Mouse (Mus musculus): Measurements from ENCODE around the gene Vars2. TPM values are rescaled to one million over a fixed set of nuclear protein-coding genes. Genes with fewer than 3 reads are reported as not detected.

The Vars2 gene
- total and polyA plus RNA-seq, 2 experiments from 2014 or later = 12.6 to 46.8 TPM

GRCm38 (mm10) chr17:35688347-35689175 is 21.2 kb upstream of the Vars2 start:
- DNase-seq (ENCODE audit: low spot score) (no peak), ATAC-seq (no peak)
- Histone ChIP-seq H3K27me3 (ENCODE audit: insufficient read depth, low read length) (no peaks in the 10 kb centered on the region), H3K9ac (replicated peaks; ENCODE audit: low read length) (no peak overlapping the region), H3K4me1 (ENCODE audit: insufficient read depth, low read length) (peaks cover 5% of the 10 kb centered on the region; the same call in 1 of the 2 replicates), H3K9me3 (ENCODE audit: low read length) (no peaks in the 10 kb centered on the region), H3K4me2 (ENCODE audit: low read depth, low read length) (no peak overlapping the region), H3K27ac (no peak overlapping the region), H3K36me3 (ENCODE audit: insufficient read depth, low read length) (peaks cover 87% of the 10 kb centered on the region), H3K4me3 (ENCODE audit: low read length) (no peak overlapping the region)
- TF ChIP-seq CTCF (IDR thresholded peaks at IDR 0.05; ENCODE audit: low read depth) = peak; percentile 21; the same call in 1 of the 2 replicates
- 88% methylated on average over 25 of the region's 25 CpGs for WGBS

- no peak for TF ChIP-seq CTCF (IDR thresholded peaks at IDR 0.05; ENCODE audit: low read depth)
- 45% methylated on average over 9 of the region's 9 CpGs for WGBS
- H3K4me3 ChIP-seq (ENCODE audit: low read length) = no peak overlapping the region
- H3K9me3 ChIP-seq (ENCODE audit: low read length) = no peaks in the 10 kb centered on the region
- no peak overlapping the region for H3K9ac ChIP-seq (replicated peaks; ENCODE audit: low read length)
- ATAC-seq (peak; percentile 55; the same call in 1 of the 2 replicates), DNase-seq (ENCODE audit: low spot score) (peak; percentile 71)
- peaks cover 81% of the 10 kb centered on the region for H3K36me3 ChIP-seq (ENCODE audit: insufficient read depth, low read length)
- H3K27ac ChIP-seq = peak overlapping the region; percentile 70; the same call in 1 of the 2 replicates
- H3K4me1 ChIP-seq (ENCODE audit: insufficient read depth, low read length) = peaks cover 5% of the 10 kb centered on the region; the same call in 1 of the 2 replicates
- no peaks in the 10 kb centered on the region for H3K27me3 ChIP-seq (ENCODE audit: insufficient read depth, low read length)
- no peak overlapping the region for H3K4me2 ChIP-seq (ENCODE audit: low read depth, low read length)
Measured at GRCm38 (mm10) chr17:35685061-35685460, 17.7 kb upstream of the Vars2 start.

GRCm38 (mm10) chr17:35681986-35682385 is 14.6 kb upstream of the Vars2 start:
- TF ChIP-seq CTCF (IDR thresholded peaks at IDR 0.05; ENCODE audit: low read depth) = no peak
- WGBS = 76% methylated on average over 13 of the region's 13 CpGs

DNA sequence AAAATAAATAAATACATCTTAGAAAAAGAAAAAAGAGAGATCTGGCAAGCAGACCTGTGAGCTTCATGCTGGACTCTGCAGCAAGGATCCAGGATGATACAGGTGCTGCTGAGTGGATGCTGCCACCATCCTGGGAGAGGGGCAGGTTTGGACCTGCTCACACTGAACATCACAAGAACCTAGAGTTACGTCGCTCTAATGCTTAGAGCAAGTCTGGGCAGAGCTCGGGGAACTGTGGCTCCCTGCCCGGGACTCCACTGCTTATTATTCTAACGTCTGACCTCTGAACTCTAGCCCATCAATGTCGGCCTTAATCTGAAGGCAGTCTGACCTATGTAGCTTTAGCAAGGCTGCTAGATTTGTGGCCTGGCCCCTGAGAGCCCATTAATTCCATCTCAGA is 13.2 kb upstream of the Vars2 start:
- Histone ChIP-seq H3K9me3 (ENCODE audit: low read length) (no peaks in the 10 kb centered on the region), H3K27me3 (ENCODE audit: insufficient read depth, low read length) (no peaks in the 10 kb centered on the region), H3K36me3 (ENCODE audit: insufficient read depth, low read length) (peaks cover 43% of the 10 kb centered on the region), H3K27ac (no peak overlapping the region), H3K4me1 (ENCODE audit: insufficient read depth, low read length) (peaks cover 5% of the 10 kb centered on the region; the same call in 1 of the 2 replicates), H3K4me3 (ENCODE audit: low read length) (no peak overlapping the region), H3K9ac (replicated peaks; ENCODE audit: low read length) (no peak overlapping the region), H3K4me2 (ENCODE audit: low read depth, low read length) (no peak overlapping the region)
- no peak for TF ChIP-seq CTCF (IDR thresholded peaks at IDR 0.05; ENCODE audit: low read depth)
- ATAC-seq (no peak), DNase-seq (ENCODE audit: low spot score) (no peak)
- WGBS = 22% methylated on average over 6 of the region's 6 CpGs

More at GRCm38 (mm10) chr17:35681986-35682385, 14.6 kb upstream of the Vars2 start:
- Histone ChIP-seq H3K36me3 (ENCODE audit: insufficient read depth, low read length) (peaks cover 50% of the 10 kb centered on the region), H3K27ac (no peak overlapping the region), H3K4me3 (ENCODE audit: low read length) (no peak overlapping the region), H3K4me2 (ENCODE audit: low read depth, low read length) (no peak overlapping the region), H3K9me3 (ENCODE audit: low read length) (no peaks in the 10 kb centered on the region), H3K27me3 (ENCODE audit: insufficient read depth, low read length) (no peaks in the 10 kb centered on the region), H3K4me1 (ENCODE audit: insufficient read depth, low read length) (peaks cover 5% of the 10 kb centered on the region; the same call in 1 of the 2 replicates), H3K9ac (replicated peaks; ENCODE audit: low read length) (no peak overlapping the region)
- DNase-seq (ENCODE audit: low spot score) (no peak), ATAC-seq (no peak)

DNA sequence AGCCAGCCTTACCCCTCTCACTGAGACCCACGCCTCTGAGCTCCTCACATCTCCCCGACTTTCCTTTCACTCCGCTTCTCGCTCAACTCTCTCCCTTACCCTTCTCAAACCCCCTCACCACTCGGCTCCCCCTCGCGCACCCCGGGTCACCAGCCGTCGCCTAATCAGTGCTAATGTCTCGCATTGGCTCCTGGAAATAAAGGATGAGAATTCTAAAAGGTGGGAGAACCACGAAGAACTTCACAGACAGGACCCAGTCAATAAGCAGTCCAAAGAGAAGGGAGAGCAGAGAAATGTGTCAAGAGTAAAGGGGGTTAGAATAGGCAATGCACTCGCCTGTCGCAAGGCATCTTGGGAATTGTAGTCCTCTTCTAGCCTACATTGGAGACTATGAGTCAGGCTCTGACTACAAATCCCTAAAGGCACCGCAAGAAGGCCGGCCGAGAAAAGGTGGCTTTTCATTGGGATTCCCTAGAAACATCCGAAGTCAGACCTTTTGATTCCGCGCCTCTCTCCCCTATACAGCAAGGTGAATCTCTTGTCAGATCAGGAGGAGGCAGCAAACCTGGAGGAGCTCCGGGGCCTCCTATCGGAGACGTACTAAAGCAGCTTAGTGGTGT is 6.1 kb upstream of the Vars2 start, which contains the start of gene Gtf2h4:
Gene Gtf2h4 (minus strand): TSS at position 324 of the 620 bp plus-strand sequence.
- WGBS = under 1% methylated on average over 23 of the region's 23 CpGs
- DNase-seq (ENCODE audit: low spot score) (peak; percentile 98), ATAC-seq (peak; percentile 98)
- Histone ChIP-seq H3K9ac (replicated peaks; ENCODE audit: low read length) (peak within 1 kb of the TSS; percentile 75), H3K36me3 (ENCODE audit: insufficient read depth, low read length) (no peaks in the 10 kb centered on the region; the same call in 1 of the 2 replicates), H3K27ac (peak within 1 kb of the TSS; percentile 45; the same call in 1 of the 2 replicates), H3K4me2 (ENCODE audit: low read depth, low read length) (peak within 1 kb of the TSS; percentile 90), H3K4me3 (ENCODE audit: low read length) (peak within 1 kb of the TSS; percentile 64), H3K4me1 (ENCODE audit: insufficient read depth, low read length) (no peaks in the 10 kb centered on the region), H3K9me3 (ENCODE audit: low read length) (no peaks in the 10 kb centered on the region), H3K27me3 (ENCODE audit: insufficient read depth, low read length) (no peaks in the 10 kb centered on the region)
- TF ChIP-seq CTCF (IDR thresholded peaks at IDR 0.05; ENCODE audit: low read depth) = peak; percentile 41; the same call in 1 of the 2 replicates

DNA sequence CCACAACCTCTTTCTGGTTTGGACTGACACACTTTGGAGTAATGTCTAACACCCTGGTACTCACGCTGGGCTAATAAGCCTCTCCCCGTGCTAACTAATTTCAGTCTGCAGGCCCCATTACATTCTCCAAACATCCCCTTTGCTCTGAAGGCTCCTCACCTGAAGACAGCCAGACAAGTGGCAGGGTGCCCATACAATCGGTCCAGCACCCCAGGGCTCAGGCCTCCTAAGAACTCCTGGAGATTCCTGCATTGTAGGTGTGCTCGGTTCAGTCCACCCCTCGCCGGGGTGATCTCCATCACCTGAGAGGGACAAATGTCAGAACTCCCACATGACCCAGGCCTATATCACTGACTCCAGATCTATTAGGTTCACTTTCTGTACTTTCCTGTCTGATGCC is 5.1 kb upstream of the Vars2 start:
- no peak overlapping the region for H3K9ac ChIP-seq (replicated peaks; ENCODE audit: low read length)

More for the DNA sequence above, 5.1 kb upstream of the Vars2 start:
- ATAC-seq (no peak), DNase-seq (ENCODE audit: low spot score) (no peak)
- Histone ChIP-seq H3K27ac (no peak overlapping the region), H3K4me2 (ENCODE audit: low read depth, low read length) (no peak overlapping the region), H3K27me3 (ENCODE audit: insufficient read depth, low read length) (no peaks in the 10 kb centered on the region), H3K36me3 (ENCODE audit: insufficient read depth, low read length) (no peaks in the 10 kb centered on the region; the same call in 1 of the 2 replicates), H3K4me3 (ENCODE audit: low read length) (no peak overlapping the region), H3K9me3 (ENCODE audit: low read length) (no peaks in the 10 kb centered on the region), H3K4me1 (ENCODE audit: insufficient read depth, low read length) (no peaks in the 10 kb centered on the region)
- TF ChIP-seq CTCF (IDR thresholded peaks at IDR 0.05; ENCODE audit: low read depth) = no peak
- 85% methylated on average over 6 of the region's 6 CpGs for WGBS
